Mouse (Mus musculus): ENCODE data around the gene Car2. TPM values are rescaled to one million over a fixed set of nuclear protein-coding genes. Genes with fewer than 3 reads are reported as not detected.
A peak's percentile ranks its signal among the peaks of the same experiment; 100 is the strongest.

Car2 gene
- 100 to 1,000 TPM; 152 to 187 TPM for total RNA-seq (2021)
- long read RNA-seq, transcript Car2-201 (7 exons, 1,788 nt) = major isoform, 144 of 158 reads
- long read RNA-seq, partial matches to known transcripts = 6 of 158 reads
- long read RNA-seq, other reads (novel, unspliced or antisense) = 6 of 158 reads

DNA sequence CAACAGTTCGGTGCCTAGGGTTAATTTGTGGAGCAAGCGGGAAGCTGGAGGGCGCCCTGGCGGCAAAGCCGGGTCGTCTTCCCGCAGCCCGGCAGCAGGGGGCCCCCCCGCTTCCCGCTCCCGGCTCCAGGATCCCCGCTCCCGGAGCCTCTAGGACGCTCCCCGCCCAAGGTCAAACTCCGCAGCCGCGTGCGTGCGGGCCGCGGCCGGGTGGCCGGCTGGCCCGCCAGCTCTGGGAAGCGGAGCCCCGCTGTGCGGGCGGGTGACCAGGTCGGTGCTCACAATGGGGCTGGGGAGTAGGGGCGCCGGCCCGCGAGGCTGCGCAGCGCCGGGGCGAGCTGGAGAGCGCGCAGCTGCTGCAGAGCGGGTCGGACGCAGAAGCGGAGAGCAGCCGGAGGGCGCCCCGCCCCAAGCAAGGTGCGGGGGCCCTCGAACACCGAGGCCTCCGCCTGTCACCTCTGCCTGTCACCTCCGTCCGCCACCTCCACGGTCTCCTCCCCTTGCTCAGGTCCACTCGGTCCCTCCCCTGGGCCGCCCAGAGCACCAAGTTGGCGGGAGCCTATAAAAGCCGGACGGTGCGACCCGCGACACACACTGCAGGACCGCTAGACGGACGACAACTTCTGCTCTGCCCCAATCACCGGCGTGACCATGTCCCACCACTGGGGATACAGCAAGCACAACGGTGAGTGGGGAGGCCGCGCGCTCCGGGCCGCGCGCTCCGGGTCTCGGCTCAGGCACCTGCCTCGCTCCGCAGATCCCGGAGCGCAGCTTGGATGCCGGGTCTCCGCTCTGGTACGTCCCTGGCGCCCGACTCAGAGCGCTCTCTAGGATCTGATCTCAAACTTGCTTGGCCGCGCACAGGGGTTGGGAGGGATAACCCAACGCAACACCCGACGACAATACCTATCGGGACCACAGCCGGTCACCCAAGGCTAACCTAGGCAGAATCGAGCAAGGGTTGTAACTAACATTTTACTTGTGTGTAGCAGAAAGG lies at the start of gene Car2:
Gene Car2 (plus strand): TSS at position 172 of the 997 bp plus-strand sequence.
- DNase-seq (ENCODE audit: low spot score in 2 of 2) = peak; percentile 61 to 82

GRCm38 (mm10) chr3:14838936-14839335 lies 47.1 kb upstream of the Car2 start:
- no peak for DNase-seq (ENCODE audit: low spot score in 2 of 2)

GRCm38 (mm10) chr3:14839466-14840118 lies 46.5 kb upstream of the Car2 start:
- no peak for DNase-seq (ENCODE audit: low spot score in 2 of 2)

- no peak for DNase-seq (ENCODE audit: low spot score in 2 of 2)
These were observed 37.4 kb upstream of the Car2 start for GRCm38 (mm10) chr3:14848587-14849254.

DNA sequence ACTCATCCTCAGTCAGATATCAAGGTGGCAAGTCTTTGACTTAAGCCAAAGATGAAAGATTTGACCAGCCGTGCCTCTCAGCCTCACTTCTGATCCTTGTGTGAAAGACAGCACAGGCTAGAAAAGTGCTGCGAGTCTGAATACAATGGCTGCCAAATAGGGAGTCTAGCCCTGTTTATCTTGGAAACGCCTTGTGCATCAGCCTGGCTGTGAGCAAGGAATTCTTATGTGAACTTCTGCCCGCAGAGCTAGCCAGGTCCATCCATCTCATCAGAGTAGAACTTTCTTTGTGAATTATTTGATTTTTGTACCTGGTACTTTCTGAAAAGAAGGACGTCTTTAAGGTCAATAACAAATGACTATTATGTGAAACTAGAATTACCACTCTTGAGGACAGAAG lies 32.1 kb upstream of the Car2 start:
- DNase-seq (ENCODE audit: low spot score in 2 of 2) = no peak

- no peak for DNase-seq (ENCODE audit: low spot score in 2 of 2)
These were observed 31.6 kb upstream of the Car2 start for GRCm38 (mm10) chr3:14854446-14854845.

GRCm38 (mm10) chr3:14857874-14858273 lies 28.2 kb upstream of the Car2 start:
- no peak for DNase-seq (ENCODE audit: low spot score in 2 of 2)

- no peak for DNase-seq (ENCODE audit: low spot score in 2 of 2)
These were observed 25.8 kb upstream of the Car2 start for GRCm38 (mm10) chr3:14860291-14860690.

GRCm38 (mm10) chr3:14861165-14861564 lies 24.9 kb upstream of the Car2 start:
- no peak for DNase-seq (ENCODE audit: low spot score in 2 of 2)

DNA sequence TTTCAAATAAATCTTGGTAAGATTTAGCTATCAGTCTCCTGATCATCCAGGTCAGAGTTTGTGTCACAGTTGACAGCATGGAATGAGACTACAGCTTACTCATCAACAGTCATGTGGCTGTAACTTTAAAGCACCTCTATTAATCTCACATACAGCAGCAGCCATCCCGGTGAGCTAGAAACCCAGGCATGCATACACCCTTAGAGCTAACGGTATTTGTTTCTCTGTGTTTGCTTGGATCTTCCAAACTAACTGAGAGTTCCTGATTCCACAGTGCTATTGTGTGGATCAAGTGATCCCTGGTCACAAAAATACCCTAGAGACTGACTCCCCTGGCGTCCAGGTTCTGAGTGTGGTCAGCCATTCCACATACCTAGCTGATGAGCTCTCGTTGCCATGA lies 24.3 kb upstream of the Car2 start:
- no peak for DNase-seq (ENCODE audit: low spot score in 2 of 2)

DNA sequence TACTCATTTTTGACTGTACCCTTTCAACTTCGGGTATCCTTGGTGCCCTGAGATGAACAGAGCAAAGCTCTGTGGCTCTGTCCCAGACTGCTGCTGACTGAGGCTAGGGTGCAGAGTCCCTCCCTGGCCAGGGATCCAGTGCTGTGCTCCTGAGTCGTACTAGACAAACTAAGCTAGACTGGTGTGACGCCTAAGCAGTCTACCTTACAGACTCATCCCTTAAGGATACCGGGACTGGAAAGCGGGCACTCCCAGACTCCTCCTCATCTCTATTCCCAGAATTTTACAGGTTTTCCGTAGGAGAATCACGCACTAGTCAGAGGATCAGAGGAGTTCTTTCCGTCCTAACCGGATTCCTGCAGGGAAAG lies 23.4 kb upstream of the Car2 start:
- DNase-seq (ENCODE audit: low spot score in 2 of 2) = no peak

DNA sequence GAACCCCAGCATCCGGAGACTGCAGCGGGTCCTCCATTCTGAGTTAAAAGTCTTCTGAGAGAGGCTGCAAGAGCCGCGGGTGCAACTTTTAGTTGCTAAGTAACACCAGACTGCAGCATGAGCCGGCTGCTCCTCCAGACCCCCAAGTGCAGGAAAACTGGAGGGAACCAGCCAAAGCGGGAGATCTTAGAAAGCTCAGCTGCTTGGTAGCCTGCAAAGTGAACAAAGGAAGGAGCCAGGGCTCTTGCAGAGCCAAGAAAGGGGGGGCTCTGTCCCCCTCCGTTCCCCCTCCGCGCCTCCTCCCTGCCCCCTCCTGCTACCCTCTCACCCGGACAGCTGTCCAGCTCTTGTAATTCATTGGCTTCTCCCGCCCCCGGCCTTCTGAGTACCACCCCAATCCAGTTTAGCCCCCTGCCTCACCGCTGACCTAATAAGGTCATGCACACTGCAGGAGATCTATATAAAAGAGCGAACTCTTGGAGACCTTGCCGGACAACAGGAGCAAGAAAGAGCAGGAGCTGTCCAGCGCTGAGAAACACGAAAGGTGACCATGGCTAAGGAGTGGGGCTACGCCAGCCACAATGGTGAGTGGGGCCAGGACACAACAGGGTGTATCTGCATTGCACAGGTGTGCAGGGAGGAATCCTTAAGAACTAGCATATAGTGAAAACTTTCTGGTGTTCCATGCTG lies 22.9 kb upstream of the Car2 start, which contains the start of gene Car3:
Gene Car3 (plus strand): TSS at position 491 of the 690 bp plus-strand sequence.
- no peak for DNase-seq (ENCODE audit: low spot score in 2 of 2)

- no peak for DNase-seq (ENCODE audit: low spot score in 2 of 2)
These were observed 22.2 kb upstream of the Car2 start for GRCm38 (mm10) chr3:14863922-14864321.

GRCm38 (mm10) chr3:14865941-14866340 lies 20.1 kb upstream of the Car2 start:
- DNase-seq (ENCODE audit: low spot score in 2 of 2) = no peak

- peak; percentile 47 to 84 for DNase-seq (ENCODE audit: low spot score in 2 of 2)
These were observed 16.3 kb upstream of the Car2 start for GRCm38 (mm10) chr3:14869779-14870178.

DNA sequence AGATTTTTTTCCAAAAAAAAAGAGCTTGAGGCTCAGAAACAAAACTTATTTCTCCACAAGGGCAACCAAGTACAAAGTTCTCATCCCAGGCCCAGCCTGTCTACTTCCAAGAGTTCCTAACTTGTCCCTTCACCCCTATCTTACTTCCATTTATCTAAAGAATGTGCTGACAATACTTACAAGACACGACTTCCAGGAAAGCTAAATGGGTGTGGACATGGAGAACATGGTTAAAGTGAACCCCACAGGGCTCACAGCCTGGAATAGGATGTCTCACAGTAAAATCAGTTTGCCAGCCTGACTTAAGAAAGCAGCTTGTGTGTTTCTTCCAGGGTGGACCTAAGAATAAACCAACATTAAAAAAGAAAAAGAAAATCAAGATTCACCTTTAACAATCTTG lies 15.5 kb upstream of the Car2 start:
- DNase-seq (ENCODE audit: low spot score in 2 of 2) = no peak

DNA sequence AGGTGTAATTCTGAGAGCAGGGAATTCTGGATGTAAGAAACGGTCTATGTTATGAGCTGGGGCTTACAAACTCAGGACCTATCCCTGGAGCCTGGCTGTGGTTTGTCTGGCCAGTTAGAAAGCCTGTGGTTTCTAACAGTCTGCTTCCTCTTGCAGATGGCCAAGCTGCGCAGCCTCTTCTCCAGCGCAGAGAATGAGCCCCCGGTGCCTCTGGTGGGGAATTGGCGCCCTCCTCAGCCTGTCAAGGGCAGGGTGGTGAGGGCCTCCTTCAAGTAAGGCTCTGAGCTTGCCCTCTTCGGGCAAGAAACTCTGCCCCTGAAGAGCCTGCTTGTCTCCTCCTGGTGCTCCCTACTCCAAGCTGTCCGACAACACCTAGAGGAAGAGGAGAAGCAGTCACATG lies 14.7 kb upstream of the Car2 start:
- no peak for DNase-seq (ENCODE audit: low spot score in 2 of 2)

DNA sequence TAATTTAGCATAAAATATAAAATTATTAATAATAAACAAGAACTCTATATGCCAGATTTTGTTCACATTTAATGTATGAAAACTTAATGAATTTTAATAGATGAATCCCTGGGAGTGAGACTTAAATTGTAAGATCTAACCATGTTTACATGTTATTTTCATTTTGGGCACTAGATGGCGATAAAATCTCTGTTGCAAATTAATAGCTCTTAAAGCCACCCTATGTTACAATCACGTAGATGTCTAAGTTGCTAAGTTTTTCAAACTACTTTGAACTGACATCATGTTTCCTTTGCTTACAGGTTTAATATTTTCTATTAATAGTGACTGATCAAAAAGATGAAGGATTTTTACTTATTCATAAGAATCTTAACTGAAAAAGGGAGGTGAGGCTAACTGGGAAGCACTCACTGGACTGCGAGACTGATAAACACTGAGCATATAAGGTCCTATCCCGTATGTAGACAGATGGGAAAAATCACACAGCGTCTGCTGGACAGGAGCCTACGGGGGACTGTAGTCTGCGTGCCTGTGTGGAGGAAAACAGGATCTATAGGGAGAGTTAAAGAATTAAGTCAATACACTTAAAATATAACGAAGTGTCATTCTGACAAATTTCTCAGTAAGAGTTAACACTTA lies 11.6 kb upstream of the Car2 start:
- peak in 1 of 2 experiments; percentile 77 for DNase-seq (ENCODE audit: low spot score in 2 of 2)

GRCm38 (mm10) chr3:14876325-14876918 lies 9.7 kb upstream of the Car2 start:
- no peak for DNase-seq (ENCODE audit: low spot score in 2 of 2)

All from layer of hippocampus, adult 18-20 months (tissue).